Mouse (Mus musculus): ENCODE data around the gene Gsg1.

DNA sequence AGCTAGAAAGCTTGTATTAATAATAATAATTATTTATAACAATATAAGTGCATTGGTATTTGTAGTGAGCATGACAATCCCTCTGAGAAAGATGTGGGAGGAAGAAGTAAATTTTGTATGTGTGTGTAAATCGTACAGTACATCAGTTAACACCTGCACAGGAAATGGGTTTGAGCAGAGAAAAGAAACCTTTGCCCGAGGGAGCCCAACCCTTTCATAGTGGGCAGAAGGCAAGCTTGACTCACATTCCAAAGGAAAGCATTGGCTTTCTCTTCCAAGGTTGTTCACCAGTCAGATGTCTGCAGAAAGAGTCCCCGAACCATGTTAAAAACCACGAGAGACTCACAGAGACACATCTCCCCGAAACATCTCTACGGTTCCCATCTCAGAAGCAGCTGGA is 18.9 kb upstream of the Gsg1 start:
- no peak for TF ChIP-seq CTCF (IDR thresholded peaks at IDR 0.05; ENCODE audit: borderline replicate concordance, insufficient read depth, low read length)
- TF ChIP-seq POLR2A (IDR thresholded peaks at IDR 0.05; ENCODE audit: low read depth, low read length): no peak

Data from embryonic fibroblast, embryonic 13.5 days (primary cell).